Mouse (Mus musculus): Measurements from ENCODE around the gene Gm15319. TPM values are rescaled to one million over a fixed set of nuclear protein-coding genes. Genes with fewer than 3 reads are reported as not detected.

The Gm15319 gene
- polyA plus RNA-seq (2012; rRNA removed), result not detected in 2 replicates

GRCm38 (mm10) chr8:20363110-20363509 is at the start of gene Gm15319:
Gene Gm15319 (minus strand): TSS chr8:20363210.

Measured in stomach, adult 2 months (tissue).